Mouse (Mus musculus): ENCODE measurements around the gene Mex3a. TPM values are rescaled to one million over a fixed set of nuclear protein-coding genes. Genes with fewer than 3 reads are reported as not detected.

Mex3a gene
- total RNA-seq, 2 experiments from 2014 or later: 0.64 to 1.6 TPM

DNA sequence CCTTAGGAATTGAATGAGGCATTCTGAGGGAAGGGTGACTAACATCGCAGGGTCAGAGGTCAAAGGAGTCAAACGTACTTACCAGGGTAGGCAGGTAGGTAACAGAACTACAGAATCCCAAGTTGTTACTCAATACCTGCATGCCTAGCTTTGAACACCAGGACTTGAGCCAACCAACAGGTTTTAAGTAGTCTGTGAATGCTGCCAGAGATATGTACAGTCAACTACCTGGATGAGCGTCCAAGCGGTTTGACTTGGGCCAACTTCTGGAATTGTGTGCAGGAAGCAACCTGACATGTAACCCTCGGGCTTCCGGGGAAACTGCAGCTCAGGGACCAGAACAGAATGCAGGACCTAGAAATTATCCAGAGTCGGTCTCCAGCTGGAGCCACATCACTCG is 9.2 kb upstream of the Mex3a start:
- intact Hi-C loops (cut with DNase I; ENCODE audit: low total_unique reads): loop anchor here (5.0 kb wide), 1 partner anchor 116 kb away; no protein-coding TSS in a partner anchor
- no peak for DNase-seq

DNA sequence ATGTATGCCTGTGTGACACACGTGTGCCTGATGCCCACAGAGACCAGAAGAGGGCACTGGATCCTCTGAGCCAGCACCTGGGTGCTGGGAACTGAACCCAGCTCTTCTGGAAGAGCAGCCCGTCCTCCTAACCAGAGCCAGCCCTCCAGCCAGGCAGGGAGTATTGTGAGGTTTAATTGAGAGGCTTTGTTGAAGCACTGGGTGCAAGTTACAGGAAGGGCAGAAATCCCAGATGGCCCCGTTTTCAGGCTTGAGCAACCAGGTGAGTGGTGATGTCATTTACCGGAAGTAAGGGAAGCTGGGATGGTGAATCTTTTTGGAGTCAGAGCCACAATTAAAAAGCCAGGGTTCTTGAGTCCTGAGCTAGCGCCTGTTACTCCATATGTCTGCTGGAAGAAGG is 7.2 kb upstream of the Mex3a start:
- intact Hi-C loops (cut with DNase I; ENCODE audit: low total_unique reads): no loop called here

DNA sequence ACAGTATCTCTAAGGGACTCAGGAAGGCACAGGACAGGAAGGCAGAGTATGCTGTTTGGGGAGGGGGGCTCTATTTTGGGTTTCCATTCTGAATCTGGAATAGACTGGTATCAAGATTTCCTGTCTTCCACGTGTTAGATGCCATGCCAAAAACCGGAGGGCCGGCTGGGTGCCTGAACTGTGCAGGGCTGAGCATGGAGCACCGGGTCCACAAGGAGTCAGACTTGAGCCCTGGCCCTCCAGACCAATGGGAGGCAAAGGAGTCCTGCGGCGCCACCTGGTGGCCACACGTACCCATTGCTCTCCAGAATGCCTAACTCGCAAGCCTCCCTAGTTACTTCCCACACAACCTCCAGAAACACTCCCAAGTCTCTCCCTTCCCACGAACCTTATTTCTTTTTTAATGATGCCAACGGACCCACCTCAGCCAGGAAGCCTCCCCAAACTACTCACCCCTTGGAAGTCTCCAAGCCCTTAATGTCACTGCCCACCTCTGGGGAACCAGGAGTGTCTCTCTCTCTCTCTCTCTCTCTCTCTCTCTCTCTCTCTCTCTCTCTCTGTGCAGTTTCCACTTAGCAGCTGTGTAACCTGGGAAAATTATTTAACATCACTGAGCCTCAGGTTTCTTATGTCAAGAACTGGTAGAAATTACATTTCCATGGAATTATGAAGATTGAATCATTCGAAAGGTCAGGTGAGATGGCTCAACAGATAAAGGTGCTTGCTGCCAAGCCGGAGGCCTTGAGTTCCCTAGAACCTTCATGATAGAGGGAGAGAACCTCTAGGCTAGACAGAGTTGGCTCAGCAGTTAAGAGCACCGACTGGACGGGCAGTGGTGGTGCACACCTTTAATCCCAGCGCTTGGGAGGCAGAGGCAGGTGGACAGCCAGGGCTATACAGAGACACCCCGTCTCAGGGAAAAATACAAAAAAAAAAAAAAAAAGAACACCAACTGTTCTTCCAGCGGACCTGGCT is 5.8 kb upstream of the Mex3a start:
- DNase-seq: peak; percentile 90
- intact Hi-C loops (cut with DNase I; ENCODE audit: low total_unique reads): no loop called here

More for the DNA sequence above, 7.2 kb upstream of the Mex3a start:
- no peak for DNase-seq

DNA sequence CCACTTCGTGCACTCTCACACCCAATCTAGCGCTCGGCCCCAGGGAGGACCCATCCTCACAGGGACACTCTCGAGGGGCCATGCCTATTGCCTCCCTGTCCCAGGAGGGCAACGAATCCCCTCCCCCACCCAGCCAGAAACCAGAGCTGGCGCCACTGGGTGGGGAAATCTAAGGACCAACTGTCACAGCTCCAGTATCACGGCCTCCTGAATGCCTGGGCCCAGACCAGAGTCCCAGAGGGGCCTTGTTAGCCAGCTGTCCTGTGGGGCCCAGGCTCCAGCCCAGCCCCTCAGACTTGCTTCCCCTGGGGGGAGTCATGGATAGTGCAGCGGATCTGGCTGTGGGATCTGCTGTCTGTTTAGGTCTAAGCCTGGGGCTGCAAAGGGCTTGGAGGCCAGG is 4.6 kb upstream of the Mex3a start:
- intact Hi-C loops (cut with DNase I; ENCODE audit: low total_unique reads): no loop called here
- peak; percentile 52 for DNase-seq

DNA sequence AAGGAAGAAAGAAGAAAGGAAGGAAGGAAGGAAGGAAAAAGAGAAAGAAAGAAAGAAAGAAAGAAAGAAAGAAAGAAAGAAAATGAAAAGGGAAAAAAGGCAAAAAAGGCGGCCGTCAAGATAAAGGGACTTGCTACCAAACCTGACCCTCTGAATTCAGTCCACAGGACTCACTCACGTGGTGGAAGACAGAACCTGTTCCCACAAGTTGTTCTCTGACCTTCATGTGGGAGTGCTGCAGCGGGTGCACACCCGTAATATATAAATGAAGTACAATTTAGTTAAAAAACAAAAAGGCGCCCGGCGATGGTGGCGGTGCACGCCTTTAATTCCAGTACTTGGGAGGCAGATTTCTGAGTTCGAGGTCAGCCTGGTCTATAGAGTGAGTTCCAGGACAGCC is 3.5 kb upstream of the Mex3a start:
- intact Hi-C loops (cut with DNase I; ENCODE audit: low total_unique reads): no loop called here
- no peak for DNase-seq

DNA sequence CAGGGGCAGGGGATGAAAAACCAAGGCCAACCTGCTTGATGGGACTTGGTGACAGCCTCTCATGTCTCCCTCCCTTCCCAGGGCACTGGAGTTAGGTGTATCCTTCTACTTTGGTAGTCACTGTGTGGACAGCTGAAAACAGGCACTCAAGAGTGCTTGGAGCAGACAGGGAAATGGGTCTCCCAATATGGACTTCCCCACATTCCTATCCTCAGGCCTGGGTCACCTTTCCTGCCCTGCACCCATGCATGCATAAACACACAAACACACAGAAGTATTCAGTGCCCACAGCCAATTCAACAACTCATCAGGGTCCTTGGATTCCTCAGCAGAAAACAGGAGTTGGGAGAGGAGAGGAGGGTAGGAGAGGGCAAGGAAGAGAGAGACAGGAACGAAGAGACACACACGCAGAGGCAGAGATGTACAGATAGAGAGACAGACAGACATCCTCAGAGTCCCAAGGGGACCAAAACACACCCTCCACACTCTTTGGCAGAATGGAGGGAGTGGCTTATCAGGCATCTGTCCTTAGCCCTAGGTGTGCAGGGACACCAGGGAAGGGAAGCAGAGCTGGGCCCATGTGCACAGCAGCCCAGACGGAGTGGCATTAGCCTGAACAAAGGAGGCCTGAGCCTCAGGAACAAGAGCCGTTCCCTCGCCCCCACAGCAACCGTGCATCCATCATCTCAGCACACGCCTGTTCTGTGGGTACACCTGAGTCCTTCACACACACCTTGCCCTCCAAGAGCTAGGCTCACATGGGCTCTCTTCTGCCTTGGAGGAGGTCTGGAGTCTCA is 2.8 kb upstream of the Mex3a start:
- intact Hi-C loops (cut with DNase I; ENCODE audit: low total_unique reads): no loop called here
- DNase-seq: no peak

DNA sequence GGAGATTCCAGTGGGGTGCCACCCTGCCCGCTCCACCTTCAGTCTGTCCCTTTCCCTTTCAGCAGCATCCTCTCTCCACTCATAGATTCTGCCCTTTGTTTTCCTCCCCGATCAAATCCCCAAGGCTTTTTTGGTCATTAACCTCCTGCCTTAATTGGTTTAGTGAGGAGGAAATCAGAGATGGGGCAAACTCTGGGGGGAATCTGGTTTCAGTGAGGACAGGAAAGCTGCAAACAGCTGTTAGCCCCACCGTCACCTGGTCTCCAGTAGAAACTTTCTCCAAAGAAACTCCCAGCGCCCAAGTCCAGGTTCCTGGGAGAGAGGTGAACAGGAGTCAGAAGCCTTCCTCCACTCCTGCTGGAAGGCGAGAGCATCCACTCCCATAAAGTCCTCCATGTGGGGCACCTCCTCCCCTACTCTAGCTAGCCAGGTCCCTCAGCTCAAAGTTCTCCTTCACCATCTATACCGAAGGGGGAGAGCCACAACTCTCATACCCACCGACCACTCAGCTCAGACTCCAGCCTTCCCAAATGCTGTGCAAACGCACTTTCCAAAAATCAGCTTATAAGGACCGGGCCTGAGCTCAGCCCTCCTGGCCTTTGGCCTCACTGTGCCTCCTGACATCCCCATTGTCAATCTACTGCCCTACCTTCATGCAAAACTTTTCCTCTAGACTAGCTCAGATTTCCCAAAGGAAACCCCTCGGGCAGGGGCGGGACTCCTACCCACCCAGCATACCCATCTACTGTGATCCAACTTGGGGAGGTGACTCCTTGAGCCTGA is 1.9 kb upstream of the Mex3a start:
- intact Hi-C loops (cut with DNase I; ENCODE audit: low total_unique reads): no loop called here
- DNase-seq: no peak

DNA sequence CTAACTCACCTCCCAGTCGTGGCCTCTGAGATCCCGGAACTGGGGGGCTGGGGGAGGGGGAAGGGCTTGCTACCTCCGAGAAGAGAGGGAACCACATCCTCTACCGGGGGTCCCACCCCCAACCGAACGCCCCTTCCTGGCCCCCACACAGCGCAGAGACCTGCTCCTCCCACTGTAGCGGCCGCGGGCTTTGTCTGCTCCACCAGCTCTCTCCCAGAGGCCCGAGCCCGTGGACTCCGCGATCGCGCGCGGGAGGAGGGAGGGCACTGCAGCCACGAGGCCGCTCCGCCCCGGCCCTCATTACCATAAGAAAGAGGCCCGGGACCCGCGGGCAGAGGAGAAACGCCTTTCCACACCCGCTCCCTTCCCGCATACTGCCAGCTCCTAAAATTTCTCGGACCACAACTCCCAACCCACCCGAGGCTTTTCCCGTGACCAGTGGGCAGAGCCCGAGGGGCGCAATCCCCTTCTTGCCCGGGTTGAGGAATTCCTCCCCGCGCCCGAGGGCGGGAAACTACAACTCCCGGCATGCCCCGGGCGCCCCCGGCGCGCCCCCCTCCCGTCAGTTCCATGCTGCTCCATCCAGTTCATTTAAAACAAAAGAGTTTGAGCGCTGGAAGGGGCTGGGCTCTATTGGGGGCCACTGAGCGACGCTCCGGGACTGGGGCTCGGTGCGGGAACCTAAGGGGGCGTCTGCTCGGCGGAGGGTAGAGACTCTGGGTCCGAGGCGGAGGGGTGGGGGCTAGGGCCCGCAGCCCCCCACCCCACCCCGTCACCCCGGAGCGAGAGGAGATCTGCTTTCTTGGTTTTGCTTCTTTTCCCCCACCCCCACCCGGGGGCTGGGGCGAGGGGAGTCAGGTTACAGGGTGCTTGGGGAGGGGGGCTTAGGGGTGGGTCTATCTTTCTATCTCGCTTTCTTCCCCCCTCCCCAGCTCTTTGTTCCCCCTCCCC is 572 bp upstream of the Mex3a start:
- intact Hi-C loops (cut with DNase I; ENCODE audit: low total_unique reads): no loop called here
- DNase-seq: peak; percentile 85

DNA sequence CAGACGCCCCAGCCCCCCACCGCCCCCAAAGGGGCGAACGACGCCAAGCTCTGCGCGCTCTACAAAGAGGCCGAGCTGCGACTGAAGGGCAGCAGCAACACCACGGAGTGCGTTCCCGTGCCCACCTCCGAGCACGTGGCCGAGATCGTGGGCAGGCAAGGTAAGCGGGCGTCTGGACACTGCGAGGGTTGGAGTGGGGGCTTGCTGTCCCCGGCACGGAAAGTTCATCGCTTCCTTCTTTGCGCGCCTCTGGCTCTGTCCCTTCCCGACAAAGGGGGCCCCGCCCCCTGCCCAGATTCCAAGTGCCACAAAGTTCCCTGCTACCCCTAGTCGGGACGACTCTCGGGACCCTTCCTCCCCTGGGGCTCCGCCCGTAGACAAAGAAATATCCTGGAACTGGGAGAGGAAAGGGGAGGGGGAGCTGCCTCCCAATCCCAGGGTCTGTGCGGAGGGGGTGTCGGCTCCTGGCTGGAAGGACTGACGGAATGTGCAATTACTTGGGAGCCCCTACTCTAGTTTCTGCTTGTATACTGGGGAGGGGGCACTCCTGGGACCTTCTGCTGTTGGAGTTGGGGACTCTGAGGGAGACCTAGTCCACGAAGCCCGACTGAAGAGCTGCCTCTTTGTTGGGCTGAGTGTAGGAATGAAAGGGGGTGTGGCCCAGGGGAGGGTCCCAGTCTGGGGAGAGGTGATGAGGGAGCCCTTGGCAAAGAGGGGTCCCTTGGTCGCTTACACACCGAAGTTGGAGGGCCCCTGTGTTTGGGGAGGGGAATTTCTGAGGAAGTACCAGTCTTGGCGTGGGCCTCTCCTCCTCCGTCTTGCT is 705 bp downstream of the Mex3a start:
- intact Hi-C loops (cut with DNase I; ENCODE audit: low total_unique reads): no loop called here
- DNase-seq: peak; percentile 37

DNA sequence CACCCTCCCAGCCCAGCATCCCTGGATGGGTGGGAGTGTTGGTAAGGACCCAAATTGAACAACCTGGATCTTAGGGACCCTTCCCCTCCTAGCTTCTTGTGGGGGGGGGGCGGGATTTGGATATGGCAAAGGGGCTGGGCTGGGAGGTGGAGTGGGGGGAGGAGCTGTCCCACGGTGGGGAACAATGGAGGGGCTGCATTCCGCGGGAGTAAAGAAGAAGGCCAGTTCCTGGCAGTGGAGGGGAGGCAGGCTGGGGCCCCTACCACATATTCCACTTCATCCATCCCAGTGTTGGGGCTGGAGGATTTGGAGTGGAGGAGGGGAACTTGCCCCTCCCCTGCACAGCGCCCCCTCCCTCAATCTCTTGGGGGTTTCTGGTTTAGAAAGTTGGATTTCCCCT is 1.5 kb downstream of the Mex3a start:
- intact Hi-C loops (cut with DNase I; ENCODE audit: low total_unique reads): no loop called here
- no peak for DNase-seq

DNA sequence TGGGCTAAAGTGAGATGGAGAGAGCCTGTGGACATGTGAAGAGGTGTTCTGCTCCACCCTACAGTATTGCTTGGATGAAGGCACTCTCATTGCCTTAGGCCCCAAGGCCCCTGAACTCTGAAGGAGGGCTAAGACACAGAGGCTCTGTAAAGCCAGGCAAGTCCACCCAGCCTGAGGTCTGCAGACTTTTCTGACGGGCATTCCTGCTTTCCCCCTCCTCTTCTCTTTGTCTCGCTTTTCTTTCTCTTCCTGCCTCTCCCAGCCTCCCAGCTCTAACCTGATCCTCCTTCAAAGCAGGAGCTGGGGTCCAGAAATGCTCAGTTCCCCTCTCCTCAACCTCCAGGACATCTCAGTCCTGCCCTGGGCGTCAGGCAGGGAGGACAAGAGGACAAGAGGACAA is 2.8 kb downstream of the Mex3a start:
- no peak for DNase-seq
- intact Hi-C loops (cut with DNase I; ENCODE audit: low total_unique reads): no loop called here

DNA sequence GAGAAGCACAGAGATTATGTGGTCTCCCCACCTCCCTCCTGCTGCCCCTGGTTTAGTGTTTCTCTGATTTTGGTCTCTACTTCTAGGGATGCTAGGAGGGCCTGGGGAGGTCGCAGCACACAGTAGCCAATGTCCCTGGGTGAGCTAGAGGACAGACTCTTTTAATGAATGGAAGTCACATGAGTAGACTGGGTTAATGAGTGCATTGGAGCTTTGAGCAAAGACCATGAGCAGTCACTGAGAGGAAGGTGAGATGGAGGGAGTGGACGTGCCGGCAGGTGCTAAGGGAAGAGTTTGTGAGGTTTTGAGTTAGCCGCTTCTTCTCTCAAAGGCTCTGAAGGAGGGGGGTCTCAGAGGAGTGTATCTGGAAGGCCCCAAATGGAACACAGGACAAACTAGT is 3.3 kb downstream of the Mex3a start:
- DNase-seq: no peak
- intact Hi-C loops (cut with DNase I; ENCODE audit: low total_unique reads): no loop called here

DNA sequence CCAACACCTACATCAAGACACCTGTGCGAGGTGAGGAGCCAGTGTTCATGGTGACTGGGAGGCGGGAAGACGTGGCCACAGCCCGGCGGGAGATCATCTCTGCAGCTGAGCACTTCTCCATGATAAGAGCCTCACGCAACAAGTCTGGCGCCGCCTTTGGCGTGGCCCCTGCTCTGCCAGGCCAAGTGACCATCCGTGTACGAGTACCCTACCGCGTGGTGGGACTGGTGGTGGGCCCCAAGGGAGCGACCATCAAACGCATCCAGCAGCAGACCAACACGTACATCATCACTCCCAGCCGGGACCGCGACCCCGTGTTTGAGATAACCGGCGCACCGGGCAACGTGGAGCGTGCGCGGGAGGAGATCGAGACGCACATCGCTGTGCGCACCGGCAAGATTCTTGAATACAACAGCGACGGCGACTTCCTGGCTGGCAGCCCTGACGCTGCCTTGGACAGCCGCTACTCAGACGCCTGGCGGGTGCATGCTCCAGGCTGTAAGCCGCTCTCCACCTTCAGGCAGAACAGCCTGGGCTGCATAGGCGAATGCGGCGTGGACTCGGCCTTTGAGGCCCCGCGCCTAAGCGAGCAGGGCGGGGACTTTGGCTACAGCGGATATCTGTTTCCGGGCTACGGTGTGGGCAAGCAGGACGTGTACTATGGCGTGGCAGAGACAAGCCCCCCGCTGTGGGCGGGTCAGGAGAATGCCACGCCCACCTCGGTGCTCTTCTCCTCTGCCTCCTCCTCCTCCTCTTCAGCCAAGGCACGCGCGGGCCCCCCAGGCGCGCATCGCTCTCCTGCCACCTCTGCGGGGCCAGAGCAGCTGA is 4.1 kb downstream of the Mex3a start:
- peak; percentile 82 for DNase-seq
- intact Hi-C loops (cut with DNase I; ENCODE audit: low total_unique reads): no loop called here

DNA sequence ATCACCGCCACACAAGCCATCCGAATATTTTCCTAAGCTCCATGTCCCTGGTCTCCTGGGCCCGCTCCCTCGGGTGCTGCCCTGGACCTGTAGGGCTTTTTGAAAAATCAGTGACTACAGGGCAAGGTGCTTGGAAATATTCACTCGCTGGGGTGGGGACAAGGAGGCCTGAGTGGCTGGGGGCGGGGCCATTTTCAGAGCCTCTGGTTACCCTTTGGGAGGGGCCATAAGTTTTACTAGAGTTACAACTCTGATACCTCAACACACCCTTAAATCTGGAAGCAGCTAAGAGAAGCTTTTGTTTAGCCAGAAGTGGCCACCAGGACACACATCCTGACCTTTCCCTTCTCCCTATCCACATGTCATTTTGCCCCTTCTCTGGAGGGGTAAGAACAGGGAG is 5.0 kb downstream of the Mex3a start:
- intact Hi-C loops (cut with DNase I; ENCODE audit: low total_unique reads): no loop called here
- no peak for DNase-seq

DNA sequence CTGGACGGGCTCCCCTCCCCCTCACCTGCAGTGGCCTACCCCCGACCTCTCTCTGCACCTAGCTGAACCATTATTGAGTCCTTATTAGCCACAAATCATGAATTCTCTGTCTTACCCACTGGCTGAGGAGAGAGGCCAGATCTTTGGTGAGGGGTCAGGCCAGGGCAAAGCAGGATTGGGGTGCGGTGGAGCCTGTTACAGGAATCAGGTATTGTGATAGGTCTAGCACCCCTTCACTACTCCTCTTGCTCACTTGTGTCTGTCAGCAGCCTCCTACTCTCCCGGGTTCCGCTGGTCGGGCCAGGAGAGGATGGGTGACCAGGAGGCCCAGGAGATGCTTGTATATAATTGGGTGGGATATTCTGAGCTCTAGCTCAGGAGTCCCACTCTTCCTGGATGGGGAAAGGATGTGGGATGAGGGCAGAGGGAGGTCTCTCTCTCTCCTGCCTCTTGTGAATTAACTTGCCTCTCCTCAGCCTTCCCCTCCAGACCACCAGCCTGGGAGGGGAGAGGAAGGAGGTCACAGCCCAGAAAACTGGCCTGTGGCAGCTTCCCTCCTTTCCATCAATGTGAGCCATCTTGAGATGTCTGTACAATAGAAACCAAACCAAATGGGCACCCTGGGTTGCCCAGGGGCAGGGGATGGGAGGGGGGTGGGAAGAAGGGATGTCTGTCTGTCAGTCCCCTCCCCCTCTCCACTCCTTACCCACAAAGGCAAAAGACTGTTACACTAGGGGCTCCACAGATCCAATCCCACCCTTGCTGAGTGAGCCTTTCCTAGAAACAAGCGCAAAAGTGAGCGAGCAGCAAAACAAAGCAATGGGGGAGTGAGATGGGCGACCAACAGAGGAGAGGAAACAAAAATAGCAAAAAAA is 6.3 kb downstream of the Mex3a start:
- no peak for DNase-seq
- intact Hi-C loops (cut with DNase I; ENCODE audit: low total_unique reads): no loop called here

DNA sequence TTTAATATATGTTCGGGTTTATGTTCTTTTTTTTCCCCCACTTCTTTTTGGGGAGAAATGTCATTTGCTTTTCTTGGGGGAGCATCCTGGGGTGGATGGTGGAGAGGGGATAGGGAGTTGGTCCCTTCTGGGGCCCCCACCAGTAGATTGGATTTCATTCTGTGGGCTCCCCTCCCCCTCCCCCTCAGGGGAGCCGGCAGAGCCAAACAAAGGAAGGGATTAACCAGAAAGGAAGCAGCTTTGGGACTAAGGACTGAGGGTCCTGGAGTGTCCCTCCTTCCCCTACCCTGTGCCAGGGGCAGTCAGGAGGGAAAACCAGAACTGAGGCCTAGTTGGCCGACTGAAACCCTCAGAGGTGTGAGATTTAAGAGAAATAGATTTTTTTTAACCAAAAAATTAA is 7.2 kb downstream of the Mex3a start:
- intact Hi-C loops (cut with DNase I; ENCODE audit: low total_unique reads): no loop called here
- no peak for DNase-seq

Measured in gastrocnemius, postnatal 14 days (tissue).